Mouse (Mus musculus) urinary bladder, adult 2 months (tissue): ENCODE results near the gene Mtg2. TPM values are rescaled to one million over a fixed set of nuclear protein-coding genes. Genes with fewer than 3 reads are reported as not detected.

Experiments used
- DNase-seq: peaks from one replicate; pipeline ENCODE4 v3.0.0; 2022; ENCODE audit warnings: low spot score
- polyA plus RNA-seq: library from polyadenylated mRNA; depleted of rRNA; stranded (reverse); fragments of >200 nt; gene quantifications from 2 replicates; pipeline ENCODE4 v1.2.3, GENCODE M21; 2012

The Mtg2 gene
- polyA plus RNA-seq, 1 experiment, result 33.0 TPM

GRCm38 (mm10) chr2:180104659-180105377, 34.4 kb downstream of the Mtg2 start:
- DNase-seq, result no peak

- DNase-seq, result no peak
These were observed 35.2 kb downstream of the Mtg2 start for GRCm38 (mm10) chr2:180105441-180106190.

- no peak for DNase-seq
These were observed 36.7 kb downstream of the Mtg2 start for GRCm38 (mm10) chr2:180107081-180107480.

- DNase-seq, result no peak
These were observed 37.9 kb downstream of the Mtg2 start for GRCm38 (mm10) chr2:180108285-180108684.

GRCm38 (mm10) chr2:180113909-180114890, 43.8 kb downstream of the Mtg2 start:
- DNase-seq, result peak; percentile 56

GRCm38 (mm10) chr2:180115279-180115678, 44.9 kb downstream of the Mtg2 start:
- DNase-seq, result peak; percentile 55

- DNase-seq, result peak; percentile 49
These were observed 45.7 kb downstream of the Mtg2 start for GRCm38 (mm10) chr2:180116081-180116493.

- DNase-seq, result no peak
These were observed 46.5 kb downstream of the Mtg2 start for GRCm38 (mm10) chr2:180116741-180117484.

- DNase-seq, result no peak
These were observed 47.3 kb downstream of the Mtg2 start for GRCm38 (mm10) chr2:180117485-180118194.

- peak; percentile 99 for DNase-seq
These were observed 48.5 kb downstream of the Mtg2 start, which contains the start of gene Osbpl2 for GRCm38 (mm10) chr2:180118661-180119438. Gene Osbpl2 (plus strand): TSS chr2:180119306.

- DNase-seq, result no peak
These were observed 49.3 kb downstream of the Mtg2 start for GRCm38 (mm10) chr2:180119439-180120291.

- no peak for DNase-seq
These were observed 49.9 kb downstream of the Mtg2 start for GRCm38 (mm10) chr2:180120292-180120761.

- no peak for DNase-seq
These were observed 53.8 kb downstream of the Mtg2 start for GRCm38 (mm10) chr2:180124192-180124591.

- no peak for DNase-seq
These were observed 55.8 kb downstream of the Mtg2 start for GRCm38 (mm10) chr2:180126195-180126594.

- no peak for DNase-seq
These were observed 57.3 kb downstream of the Mtg2 start for GRCm38 (mm10) chr2:180127675-180128074.

- DNase-seq, result no peak
These were observed 62.8 kb downstream of the Mtg2 start for GRCm38 (mm10) chr2:180133231-180133630.

GRCm38 (mm10) chr2:180133911-180134310, 63.5 kb downstream of the Mtg2 start:
- no peak for DNase-seq

GRCm38 (mm10) chr2:180135414-180135813, 65.0 kb downstream of the Mtg2 start:
- no peak for DNase-seq
